Mouse (Mus musculus): ENCODE data around the gene Fbxl13. TPM values are rescaled to one million over a fixed set of nuclear protein-coding genes. Genes with fewer than 3 reads are reported as not detected.
A peak's percentile ranks its signal among the peaks of the same experiment; 100 is the strongest.

Fbxl13 gene
- polyA plus RNA-seq (2016; fragmentation: Nextera tagmentation; extraction: Ambion mirVana): 0.21 and 0.40 TPM in 2 replicates

DNA sequence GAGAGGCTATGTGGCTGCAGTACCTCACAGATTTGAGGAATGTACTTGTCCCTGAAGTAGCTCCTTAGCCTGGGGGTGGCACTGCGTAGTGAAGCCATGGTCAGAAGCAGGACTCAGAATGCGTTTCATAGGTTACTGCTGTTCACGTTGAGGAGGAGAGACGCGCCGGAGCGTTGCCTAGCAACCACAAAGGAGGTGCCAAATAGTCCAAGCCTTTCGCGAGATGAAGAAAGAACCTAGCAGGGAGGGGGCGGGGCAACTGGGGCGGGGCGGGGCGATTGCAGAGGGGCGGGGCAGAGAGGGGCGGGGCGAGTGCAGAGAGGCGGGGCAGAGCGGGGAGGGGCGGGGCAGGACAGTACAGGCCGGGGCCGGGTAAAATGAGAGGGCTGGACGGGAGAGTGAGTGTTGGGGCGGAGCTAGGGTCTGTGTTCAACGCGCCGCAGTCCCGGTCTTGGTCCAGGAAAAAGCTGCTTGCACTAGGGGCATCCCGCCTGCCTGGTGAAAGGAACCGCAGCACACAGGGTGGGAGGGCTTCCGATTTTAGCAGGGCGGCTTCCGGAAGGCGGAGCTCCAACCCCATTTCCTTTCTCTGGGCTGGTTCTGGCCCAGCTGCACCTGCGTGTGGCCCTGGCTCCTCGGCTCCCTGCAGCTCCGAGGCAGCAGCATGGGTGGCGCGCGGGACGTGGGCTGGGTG, at the start of gene Fbxl13, which contains the start of gene Armc10:
Gene Fbxl13, minus strand, starts transcription at position 196 of the 694 bp plus-strand sequence.
Gene Armc10, plus strand, starts transcription at position 375 of the 694 bp plus-strand sequence.
- WGBS: under 1% methylated on average over 39 of the region's 40 CpGs
- Histone ChIP-seq H3K4me1 (peaks cover 17% of the 10 kb centered on the region), H3K9me3 (no peaks in the 10 kb centered on the region), H3K27ac (replicated peaks) (peak within 1 kb of the TSS; percentile 94), H3K4me2 (replicated peaks) (peak within 1 kb of the TSS; percentile 74), H3K9ac (replicated peaks) (peak within 1 kb of the TSS; percentile 89), H3K27me3 (peaks cover 12% of the 10 kb centered on the region), H3K4me3 (peak within 1 kb of the TSS; percentile 89), H3K36me3 (peaks cover 26% of the 10 kb centered on the region)
- ATAC-seq (ENCODE audit: low FRiP score, low read depth): peak; percentile 97

DNA sequence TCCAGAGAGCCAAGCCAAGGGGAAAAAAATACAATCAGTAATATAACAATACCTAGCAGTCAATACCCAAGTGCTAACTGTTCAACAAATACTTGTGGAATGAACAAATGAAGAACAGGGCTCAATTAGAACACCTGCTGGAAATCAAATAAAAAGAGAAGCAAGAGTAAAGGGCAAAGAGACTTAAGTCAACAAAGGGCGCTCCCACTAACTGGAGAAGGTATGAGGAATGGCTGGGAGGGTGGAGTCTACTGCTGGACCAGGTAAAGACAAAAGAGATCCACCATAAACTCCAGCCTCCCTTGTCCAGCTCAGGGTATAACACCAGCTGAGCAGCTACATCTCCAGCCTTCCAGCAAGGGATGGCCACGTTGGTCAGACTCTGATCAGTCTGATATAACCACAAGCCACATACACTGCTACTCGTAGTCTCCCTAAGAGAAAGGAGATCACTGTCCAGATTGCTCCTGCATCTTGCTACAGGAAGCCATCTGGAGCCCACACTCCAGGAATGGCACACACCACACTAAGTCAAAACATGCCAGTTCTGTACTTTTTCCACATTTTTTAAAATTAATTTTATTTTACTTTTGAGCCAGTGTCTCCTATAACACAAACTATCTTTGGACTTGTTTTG, 49.5 kb upstream of the Fbxl13 start:
- no peaks in the 10 kb centered on the region for H3K27me3 ChIP-seq
- H3K36me3 ChIP-seq: no peaks in the 10 kb centered on the region
- 92% methylated on average over 3 of the region's 3 CpGs for WGBS
- H3K4me1 ChIP-seq: peaks cover 4% of the 10 kb centered on the region; the same call in 1 of the 2 replicates
- ATAC-seq (ENCODE audit: low FRiP score, low read depth): no peak
- no peak overlapping the region for H3K9ac ChIP-seq (replicated peaks)
- H3K4me2 ChIP-seq (replicated peaks): no peak overlapping the region
- H3K9me3 ChIP-seq: no peaks in the 10 kb centered on the region
- no peak overlapping the region for H3K4me3 ChIP-seq
- no peak overlapping the region for H3K27ac ChIP-seq (replicated peaks)

DNA sequence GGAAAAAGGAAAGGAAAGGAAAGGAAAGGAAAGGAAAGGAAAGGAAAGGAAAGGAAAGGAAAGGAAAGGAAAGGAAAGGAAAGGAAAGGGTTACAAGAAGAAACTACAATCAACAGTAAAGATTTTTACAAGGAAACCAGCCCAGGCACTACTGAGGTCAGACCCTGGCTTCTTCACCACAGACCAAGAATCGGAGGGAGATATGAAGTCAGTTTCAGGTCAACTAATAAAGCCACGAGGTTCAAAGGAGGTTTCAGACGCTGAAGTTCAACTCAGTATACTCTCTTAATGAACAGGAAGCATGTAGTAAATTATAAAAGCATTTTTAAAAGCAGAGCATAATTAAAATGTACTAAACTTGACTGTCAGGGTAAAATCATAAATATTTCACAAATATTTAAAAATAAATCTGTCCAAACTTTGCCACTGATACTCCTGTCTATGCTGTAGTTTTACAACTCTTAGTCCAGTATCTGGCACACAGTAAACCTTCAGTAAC, 48.0 kb upstream of the Fbxl13 start:
- Histone ChIP-seq H3K9ac (replicated peaks) (no peak overlapping the region), H3K4me1 (no peaks in the 10 kb centered on the region), H3K9me3 (no peaks in the 10 kb centered on the region), H3K27ac (replicated peaks) (no peak overlapping the region), H3K4me2 (replicated peaks) (no peak overlapping the region), H3K4me3 (no peak overlapping the region), H3K27me3 (no peaks in the 10 kb centered on the region), H3K36me3 (peaks cover 8% of the 10 kb centered on the region)
- WGBS: 82% methylated on average over 3 of the region's 3 CpGs
- no peak for ATAC-seq (ENCODE audit: low FRiP score, low read depth)

DNA sequence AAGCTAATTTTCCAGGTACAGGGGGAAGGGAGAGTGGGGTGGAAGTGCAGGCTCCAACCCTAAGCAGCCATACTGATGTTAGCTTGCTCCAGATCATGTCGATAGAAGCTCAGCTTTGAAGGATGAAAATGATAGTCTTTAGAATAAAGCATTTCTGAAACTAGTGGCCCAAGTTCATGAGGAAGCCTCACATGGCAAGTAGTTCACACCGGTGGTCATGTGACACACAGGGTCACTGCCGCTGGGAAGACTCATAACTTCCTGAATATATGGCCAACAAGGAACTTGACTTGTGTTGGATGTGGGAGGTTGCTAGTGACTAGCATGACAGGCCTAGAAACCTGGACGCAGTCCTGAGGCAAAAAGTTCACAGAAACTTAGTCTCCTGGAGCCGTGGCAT, 46.8 kb upstream of the Fbxl13 start:
- WGBS: 95% methylated on average over 5 of the region's 5 CpGs
- no peaks in the 10 kb centered on the region for H3K4me1 ChIP-seq
- peaks cover 8% of the 10 kb centered on the region for H3K36me3 ChIP-seq
- no peak overlapping the region for H3K4me3 ChIP-seq
- no peak overlapping the region for H3K4me2 ChIP-seq (replicated peaks)
- no peak for ATAC-seq (ENCODE audit: low FRiP score, low read depth)
- no peaks in the 10 kb centered on the region for H3K9me3 ChIP-seq
- no peak overlapping the region for H3K9ac ChIP-seq (replicated peaks)
- H3K27ac ChIP-seq (replicated peaks): no peak overlapping the region
- H3K27me3 ChIP-seq: no peaks in the 10 kb centered on the region

DNA sequence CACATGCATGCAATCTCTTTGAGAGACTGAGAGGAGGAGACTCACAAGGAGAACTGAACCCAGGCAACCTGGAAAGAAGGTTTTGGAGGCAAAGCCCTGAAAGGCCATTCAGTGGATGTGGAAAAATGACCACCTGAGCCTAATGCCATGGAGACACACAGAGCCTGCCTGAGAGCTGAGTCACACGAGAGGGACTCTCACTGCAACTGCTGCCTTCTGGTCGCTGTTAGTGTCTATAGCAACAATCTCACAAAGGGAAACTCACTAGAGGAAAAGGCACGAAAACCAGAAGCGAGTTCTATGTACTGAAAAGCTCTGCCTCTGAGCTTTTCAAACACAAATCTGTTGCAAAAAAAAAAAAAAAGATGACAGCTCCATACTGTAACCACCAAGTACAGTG, 41.6 kb upstream of the Fbxl13 start:
- no peak overlapping the region for H3K9ac ChIP-seq (replicated peaks)
- H3K9me3 ChIP-seq: peaks cover 4% of the 10 kb centered on the region; the same call in 1 of the 2 replicates
- H3K4me3 ChIP-seq: no peak overlapping the region
- no peaks in the 10 kb centered on the region for H3K27me3 ChIP-seq
- WGBS: 73% methylated on average over 4 of the region's 4 CpGs
- no peak overlapping the region for H3K27ac ChIP-seq (replicated peaks)
- no peak for ATAC-seq (ENCODE audit: low FRiP score, low read depth)
- H3K4me1 ChIP-seq: no peaks in the 10 kb centered on the region
- peaks cover 29% of the 10 kb centered on the region for H3K36me3 ChIP-seq
- no peak overlapping the region for H3K4me2 ChIP-seq (replicated peaks)

DNA sequence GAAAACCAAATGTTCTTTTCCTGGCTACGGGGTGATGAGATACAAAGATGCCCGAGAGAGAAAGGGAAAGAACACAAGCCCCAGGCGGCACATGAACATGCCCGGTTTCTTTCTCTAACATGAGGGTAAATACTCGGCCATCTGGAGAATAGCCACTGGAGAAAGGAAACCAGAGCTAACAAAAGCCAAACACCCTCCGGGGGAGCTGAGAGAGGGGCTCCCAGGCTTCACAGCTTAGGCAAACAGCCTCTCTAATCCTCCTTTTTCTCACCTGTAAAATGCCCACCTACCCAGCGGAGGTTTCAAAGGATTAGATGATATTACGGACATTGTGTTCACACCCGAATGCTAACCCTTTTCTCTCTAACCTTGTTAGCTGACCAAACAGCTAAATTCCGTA, 39.6 kb upstream of the Fbxl13 start:
- no peak overlapping the region for H3K4me2 ChIP-seq (replicated peaks)
- no peak overlapping the region for H3K9ac ChIP-seq (replicated peaks)
- H3K36me3 ChIP-seq: peaks cover 34% of the 10 kb centered on the region
- no peaks in the 10 kb centered on the region for H3K27me3 ChIP-seq
- no peak overlapping the region for H3K4me3 ChIP-seq
- H3K27ac ChIP-seq (replicated peaks): no peak overlapping the region
- ATAC-seq (ENCODE audit: low FRiP score, low read depth): no peak
- WGBS: 72% methylated on average over 10 of the region's 10 CpGs
- H3K9me3 ChIP-seq: peaks cover 4% of the 10 kb centered on the region; the same call in 1 of the 2 replicates
- H3K4me1 ChIP-seq: no peaks in the 10 kb centered on the region

DNA sequence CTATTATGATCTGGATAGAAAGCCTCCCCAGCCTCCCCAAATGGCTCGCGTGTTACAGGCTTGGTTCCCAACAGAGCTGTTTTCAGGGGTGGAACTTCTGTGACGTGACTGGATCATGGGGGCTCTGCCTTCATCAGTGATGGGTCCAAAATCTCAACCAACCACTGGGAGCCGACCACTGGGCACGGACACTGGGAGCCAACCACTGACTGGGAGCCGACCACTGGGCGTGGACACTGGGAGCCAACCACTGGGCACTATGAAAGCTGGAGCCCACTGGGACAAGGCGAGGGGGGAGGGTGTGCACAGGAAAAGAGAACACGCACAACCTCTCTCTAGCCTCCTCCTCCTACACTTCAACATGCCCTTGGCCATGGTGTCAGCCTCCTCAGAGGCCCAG, 38.4 kb upstream of the Fbxl13 start:
- no peaks in the 10 kb centered on the region for H3K27me3 ChIP-seq
- 94% methylated on average over 9 of the region's 9 CpGs for WGBS
- H3K36me3 ChIP-seq: peaks cover 36% of the 10 kb centered on the region; the same call in 1 of the 2 replicates

DNA sequence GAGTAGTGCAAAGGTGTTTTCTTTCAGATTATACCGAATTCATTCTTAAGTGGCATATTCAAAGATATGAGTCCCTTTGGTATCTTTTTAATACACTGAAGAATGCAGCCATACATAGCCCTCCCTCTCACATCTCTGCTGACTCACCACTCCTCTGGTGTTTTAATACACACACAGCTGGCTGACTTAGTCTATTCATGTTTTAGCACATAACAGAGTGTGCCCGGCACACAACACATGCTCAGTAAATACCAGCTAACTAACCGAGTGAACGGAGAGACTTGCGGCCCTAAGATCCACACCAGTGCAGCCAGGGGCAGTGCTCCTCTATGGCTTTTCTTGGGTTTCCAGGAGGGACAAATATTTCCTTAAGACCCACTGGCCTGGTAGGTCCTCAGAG, 35.5 kb upstream of the Fbxl13 start:
- Histone ChIP-seq H3K36me3 (peaks cover 56% of the 10 kb centered on the region), H3K4me2 (replicated peaks) (no peak overlapping the region), H3K27me3 (no peaks in the 10 kb centered on the region), H3K9ac (replicated peaks) (no peak overlapping the region), H3K4me3 (no peak overlapping the region), H3K9me3 (peaks cover 4% of the 10 kb centered on the region; the same call in 1 of the 2 replicates), H3K27ac (replicated peaks) (no peak overlapping the region), H3K4me1 (no peaks in the 10 kb centered on the region)
- WGBS: 90% methylated on average over 5 of the region's 5 CpGs
- no peak for ATAC-seq (ENCODE audit: low FRiP score, low read depth)

More for the DNA sequence above, 38.4 kb upstream of the Fbxl13 start:
- no peak overlapping the region for H3K4me2 ChIP-seq (replicated peaks)
- H3K4me1 ChIP-seq: no peaks in the 10 kb centered on the region
- peaks cover 4% of the 10 kb centered on the region; the same call in 1 of the 2 replicates for H3K9me3 ChIP-seq
- H3K27ac ChIP-seq (replicated peaks): no peak overlapping the region
- H3K4me3 ChIP-seq: no peak overlapping the region
- ATAC-seq (ENCODE audit: low FRiP score, low read depth): no peak
- no peak overlapping the region for H3K9ac ChIP-seq (replicated peaks)

DNA sequence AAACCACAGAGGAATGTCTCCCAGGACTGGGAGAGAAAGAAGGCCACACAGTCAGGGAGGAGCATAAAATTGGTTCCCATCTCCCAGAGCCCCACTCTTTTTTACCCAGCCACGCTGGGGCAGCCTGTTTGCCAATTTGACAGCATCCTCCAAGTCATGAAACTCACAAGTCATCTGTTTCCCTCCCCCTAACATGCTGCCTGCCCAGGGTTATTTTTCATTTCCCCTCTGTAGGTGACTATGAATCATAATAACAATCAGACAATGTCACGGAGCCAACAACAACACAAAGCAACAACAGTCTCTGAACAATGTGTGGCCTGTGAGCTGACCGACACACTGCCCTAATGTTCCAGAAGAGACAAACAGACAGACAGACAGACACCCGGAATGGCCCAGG, 34.6 kb upstream of the Fbxl13 start:
- 95% methylated on average over 4 of the region's 4 CpGs for WGBS
- peaks cover 62% of the 10 kb centered on the region for H3K36me3 ChIP-seq

DNA sequence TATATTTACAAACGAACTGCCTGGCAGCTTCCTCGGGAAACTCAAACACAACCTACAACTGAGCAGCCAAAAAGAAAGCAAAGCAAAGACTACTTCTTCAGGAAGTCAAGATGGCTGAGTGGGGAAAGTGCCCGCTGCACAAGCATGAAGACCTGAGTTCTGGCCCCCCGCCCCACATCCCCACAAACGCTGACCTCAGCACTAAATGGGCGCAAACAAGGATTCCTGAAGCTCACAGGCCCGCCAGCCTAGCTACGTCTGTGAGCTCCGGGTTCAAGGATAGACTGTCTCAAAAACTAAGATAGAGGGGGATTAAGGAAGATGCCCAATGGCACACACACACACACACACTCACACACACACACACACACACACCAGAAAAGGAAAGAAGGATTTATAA, 32.9 kb upstream of the Fbxl13 start:
- H3K27me3 ChIP-seq: no peaks in the 10 kb centered on the region
- H3K36me3 ChIP-seq: peaks cover 69% of the 10 kb centered on the region
- no peak overlapping the region for H3K9ac ChIP-seq (replicated peaks)
- ATAC-seq (ENCODE audit: low FRiP score, low read depth): no peak
- H3K4me2 ChIP-seq (replicated peaks): no peak overlapping the region
- H3K4me1 ChIP-seq: peaks cover under 1% of the 10 kb centered on the region; the same call in 1 of the 2 replicates
- 96% methylated on average over 9 of the region's 9 CpGs for WGBS
- no peak overlapping the region for H3K4me3 ChIP-seq
- no peaks in the 10 kb centered on the region for H3K9me3 ChIP-seq
- no peak overlapping the region for H3K27ac ChIP-seq (replicated peaks)

More for the DNA sequence above, 34.6 kb upstream of the Fbxl13 start:
- Histone ChIP-seq H3K9me3 (peaks cover 4% of the 10 kb centered on the region; the same call in 1 of the 2 replicates), H3K4me1 (no peaks in the 10 kb centered on the region), H3K27me3 (no peaks in the 10 kb centered on the region), H3K27ac (replicated peaks) (no peak overlapping the region), H3K4me2 (replicated peaks) (no peak overlapping the region), H3K4me3 (no peak overlapping the region), H3K9ac (replicated peaks) (no peak overlapping the region)
- ATAC-seq (ENCODE audit: low FRiP score, low read depth): no peak

DNA sequence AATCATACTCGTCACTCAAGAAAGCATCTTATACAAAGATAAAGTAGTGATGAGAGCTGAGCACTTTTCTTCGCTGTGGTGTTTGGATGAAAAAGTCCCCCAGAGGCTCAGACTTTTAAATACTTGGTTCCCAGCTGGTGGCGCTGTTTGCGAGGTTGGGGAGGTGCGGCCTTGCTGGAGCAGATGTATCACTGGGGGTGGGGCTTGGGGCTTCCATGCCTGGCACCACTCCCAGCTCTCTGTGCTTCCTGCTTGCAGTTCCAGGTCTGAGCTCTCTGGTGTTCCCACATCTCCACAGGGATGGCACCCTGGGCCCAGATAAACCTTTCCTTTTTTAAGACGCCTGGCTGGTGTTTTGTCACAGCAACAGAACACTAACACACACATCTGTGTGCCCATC, 32.5 kb upstream of the Fbxl13 start:
- WGBS: 95% methylated on average over 6 of the region's 6 CpGs
- Histone ChIP-seq H3K4me1 (peaks cover 3% of the 10 kb centered on the region; the same call in 1 of the 2 replicates), H3K4me3 (no peak overlapping the region), H3K27ac (replicated peaks) (no peak overlapping the region), H3K9me3 (no peaks in the 10 kb centered on the region), H3K9ac (replicated peaks) (no peak overlapping the region), H3K36me3 (peaks cover 65% of the 10 kb centered on the region), H3K27me3 (no peaks in the 10 kb centered on the region), H3K4me2 (replicated peaks) (no peak overlapping the region)
- ATAC-seq (ENCODE audit: low FRiP score, low read depth): no peak

DNA sequence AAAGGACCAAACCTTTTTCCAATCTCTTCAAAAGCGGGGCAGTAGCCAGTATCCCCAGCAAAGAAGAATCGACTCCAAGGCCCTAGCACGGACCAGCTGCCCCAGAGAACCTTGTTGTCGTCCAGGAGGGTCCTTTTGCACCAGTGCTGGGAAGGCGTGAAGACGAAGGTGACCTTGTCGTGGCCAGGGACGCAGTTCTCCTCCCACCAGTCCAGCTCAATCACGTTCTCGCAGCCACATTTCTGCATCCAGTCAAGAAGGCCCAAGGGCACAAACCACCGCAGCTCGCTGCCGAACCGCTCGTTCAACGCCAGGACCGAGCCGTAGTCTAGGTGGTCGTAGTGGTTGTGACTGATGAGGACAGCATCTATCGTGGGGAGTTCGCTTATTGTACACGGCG, 30.1 kb upstream of the Fbxl13 start:
- Histone ChIP-seq H3K9me3 (no peaks in the 10 kb centered on the region), H3K36me3 (peaks cover 55% of the 10 kb centered on the region)
- 96% methylated on average over 23 of the region's 23 CpGs for WGBS

More for the DNA sequence above, 30.1 kb upstream of the Fbxl13 start:
- Histone ChIP-seq H3K27me3 (no peaks in the 10 kb centered on the region), H3K4me1 (peaks cover 3% of the 10 kb centered on the region; the same call in 1 of the 2 replicates), H3K4me2 (replicated peaks) (no peak overlapping the region), H3K9ac (replicated peaks) (no peak overlapping the region), H3K27ac (replicated peaks) (no peak overlapping the region), H3K4me3 (no peak overlapping the region)
- ATAC-seq (ENCODE audit: low FRiP score, low read depth): no peak
